Mouse (Mus musculus) bone marrow macrophage, adult 2 months (primary cell): ENCODE data around the gene 4930513O06Rik.

Experiments used
- CTCF ChIP-seq: IDR thresholded peaks from 2 replicates; pipeline ENCODE4 v1.5.1; 2012; ENCODE audit warnings: low read depth, mild to moderate bottlenecking, low read length, moderate library complexity
- POLR2A ChIP-seq: IDR thresholded peaks from 2 replicates; pipeline ENCODE4 v1.6.1; 2012; ENCODE audit warnings: mild to moderate bottlenecking, low read depth, low read length, borderline replicate concordance

- TF ChIP-seq CTCF (no peak), POLR2A (no peak)
Observed at GRCm38 (mm10) chrX:139041148-139041547, 44.9 kb upstream of the 4930513O06Rik start.
